Mouse (Mus musculus) liver, embryonic 16.5 days (tissue): Measurements from ENCODE around the gene Plekhh3. TPM values are rescaled to one million over a fixed set of nuclear protein-coding genes. Genes with fewer than 3 reads are reported as not detected.
A peak's percentile ranks its signal among the peaks of the same experiment; 100 is the strongest.

ENCODE experiments used
- ATAC-seq: fragments of 200-750 bp; cut with Nextera tagmentation; 2 replicates; pipeline ENCODE4 v1.8.0; 2017; ENCODE audit warnings: low read depth, mild to moderate bottlenecking, moderate number of reproducible peaks, moderate library complexity
- H3K27ac ChIP-seq: fragments of 300-500 bp; sonication (generic); 2 replicates; pipeline ENCODE4 v1.5.1; 2014; ENCODE audit warnings: mild to moderate bottlenecking, low read length
- H3K27me3 ChIP-seq: fragments of 300-500 bp; sonication (generic); 2 replicates; pipeline ENCODE4 v1.6.1; 2014; ENCODE audit warnings: low read depth, low read length, mixed read lengths; ENCODE audit not compliant: control insufficient read depth, insufficient read depth
- H3K36me3 ChIP-seq: fragments of 300-500 bp; sonication (generic); 2 replicates; pipeline ENCODE4 v1.6.1; 2014; ENCODE audit warnings: mild to moderate bottlenecking; ENCODE audit not compliant: control insufficient read depth, insufficient read depth
- H3K4me1 ChIP-seq: fragments of 300-500 bp; sonication (generic); 2 replicates; pipeline ENCODE4 v1.6.1; 2014; ENCODE audit warnings: low read depth, low read length, mixed read lengths; ENCODE audit not compliant: control insufficient read depth
- H3K4me2 ChIP-seq: fragments of 300-500 bp; sonication (generic); 2 replicates; pipeline ENCODE4 v1.6.1; 2014; ENCODE audit warnings: low read depth, low read length, mixed read lengths
- H3K4me3 ChIP-seq: fragments of 300-500 bp; sonication (generic); 2 replicates; pipeline ENCODE4 v1.5.1; 2014; ENCODE audit warnings: low read depth, mild to moderate bottlenecking, low read length
- H3K9ac ChIP-seq: fragments of 300-500 bp; sonication (generic); 2 replicates; pipeline ENCODE4 v1.6.1; 2014; ENCODE audit warnings: low read depth, low read length
- H3K9me3 ChIP-seq: fragments of 300-500 bp; sonication (generic); replicated peaks from 2 replicates; pipeline ENCODE4 v1.6.1; 2016; ENCODE audit warnings: low read length; ENCODE audit not compliant: control insufficient read depth
- WGBS: fragments of 180-500 bp; shearing (Covaris S2); extraction: QIAGEN DNeasy Blood & Tissue Kit; methylation state at CpG from one replicate; pipeline ENCODE4 v1.1.7; 2014; ENCODE audit not compliant: insufficient replicate concordance; 5-methylcytosine and 5-hydroxymethylcytosine counted together
- polyA plus RNA-seq: library from polyadenylated mRNA; unstranded; fragments of >200 nt; fragmentation: Nextera tagmentation; extraction: Ambion mirVana; gene quantifications from 2 replicates; pipeline ENCODE4 v1.2.1, GENCODE M21; 2015

Gene Plekhh3
- polyA plus RNA-seq, 1 experiment from 2014 or later = 1.7 TPM

- H3K4me3 ChIP-seq = no peak overlapping the region
- ATAC-seq = no peak
Observed at GRCm38 (mm10) chr11:101138536-101139181, 32.5 kb downstream of the Plekhh3 start.

GRCm38 (mm10) chr11:101137000-101137399 lies 34.2 kb downstream of the Plekhh3 start:
- Histone ChIP-seq H3K4me3 (no peak overlapping the region), H3K36me3 (no peaks in the 10 kb centered on the region), H3K27ac (no peak overlapping the region), H3K27me3 (peaks cover 26% of the 10 kb centered on the region), H3K9ac (no peak overlapping the region), H3K4me2 (no peak overlapping the region), H3K9me3 (no peaks in the 10 kb centered on the region), H3K4me1 (no peaks in the 10 kb centered on the region)
- ATAC-seq = no peak
- 59% methylated on average over 7 of the region's 7 CpGs for WGBS

More at GRCm38 (mm10) chr11:101138536-101139181, 32.5 kb downstream of the Plekhh3 start:
- H3K4me1 ChIP-seq = 0 out of 2 replicates have a peak, but pooled peaks cover under 1% of the 10 kb centered on the region
- H3K9me3 ChIP-seq = no peaks in the 10 kb centered on the region
- H3K9ac ChIP-seq = no peak overlapping the region
- 15% methylated on average over 15 of the region's 15 CpGs for WGBS
- no peak overlapping the region for H3K27ac ChIP-seq
- no peaks in the 10 kb centered on the region for H3K36me3 ChIP-seq
- H3K27me3 ChIP-seq = peaks cover 26% of the 10 kb centered on the region
- no peak overlapping the region for H3K4me2 ChIP-seq

- Histone ChIP-seq H3K27ac (no peak overlapping the region), H3K4me2 (no peak overlapping the region), H3K27me3 (peaks cover 5% of the 10 kb centered on the region), H3K9ac (no peak overlapping the region), H3K4me1 (peaks cover 8% of the 10 kb centered on the region), H3K9me3 (no peaks in the 10 kb centered on the region), H3K36me3 (no peaks in the 10 kb centered on the region), H3K4me3 (no peak overlapping the region)
- 63% methylated on average over 13 of the region's 13 CpGs for WGBS
- ATAC-seq = peak; percentile 53; the same call in 1 of the 2 replicates
Observed at GRCm38 (mm10) chr11:101134217-101134865, 36.8 kb downstream of the Plekhh3 start.

- H3K36me3 ChIP-seq = no peaks in the 10 kb centered on the region
- no peak overlapping the region for H3K27ac ChIP-seq
- no peaks in the 10 kb centered on the region for H3K27me3 ChIP-seq
- 20% methylated on average over 12 of the region's 12 CpGs for WGBS
- H3K9ac ChIP-seq = no peak overlapping the region
- no peak overlapping the region for H3K4me3 ChIP-seq
- ATAC-seq = no peak
- H3K4me2 ChIP-seq = no peak overlapping the region
- no peaks in the 10 kb centered on the region for H3K9me3 ChIP-seq
- peaks cover 8% of the 10 kb centered on the region for H3K4me1 ChIP-seq
Observed at GRCm38 (mm10) chr11:101133037-101133436, 38.1 kb downstream of the Plekhh3 start.

GRCm38 (mm10) chr11:101131701-101132100 lies 39.5 kb downstream of the Plekhh3 start:
- ATAC-seq = no peak
- Histone ChIP-seq H3K4me1 (peaks cover 8% of the 10 kb centered on the region), H3K27ac (no peak overlapping the region), H3K9me3 (no peaks in the 10 kb centered on the region), H3K9ac (no peak overlapping the region), H3K27me3 (no peaks in the 10 kb centered on the region), H3K36me3 (peaks cover 2% of the 10 kb centered on the region), H3K4me3 (no peak overlapping the region), H3K4me2 (no peak overlapping the region)
- 81% methylated on average over 6 of the region's 6 CpGs for WGBS

- 49% methylated on average over 2 of the region's 2 CpGs for WGBS
- no peak overlapping the region for H3K4me2 ChIP-seq
- H3K27me3 ChIP-seq = no peaks in the 10 kb centered on the region
- H3K4me3 ChIP-seq = no peak overlapping the region
- peaks cover 7% of the 10 kb centered on the region for H3K36me3 ChIP-seq
- no peak overlapping the region for H3K9ac ChIP-seq
- H3K4me1 ChIP-seq = peaks cover 8% of the 10 kb centered on the region
- no peaks in the 10 kb centered on the region for H3K9me3 ChIP-seq
- no peak overlapping the region for H3K27ac ChIP-seq
- ATAC-seq = 0 out of 2 replicates have a peak, but pooled peaks have one; percentile 43
Observed at GRCm38 (mm10) chr11:101131187-101131586, 40.0 kb downstream of the Plekhh3 start.

GRCm38 (mm10) chr11:101130056-101130756 lies 40.9 kb downstream of the Plekhh3 start:
- Histone ChIP-seq H3K4me2 (no peak overlapping the region), H3K9ac (no peak overlapping the region), H3K4me1 (peaks cover 8% of the 10 kb centered on the region), H3K9me3 (no peaks in the 10 kb centered on the region), H3K27ac (no peak overlapping the region), H3K4me3 (no peak overlapping the region), H3K36me3 (peaks cover 10% of the 10 kb centered on the region), H3K27me3 (no peaks in the 10 kb centered on the region)
- ATAC-seq = no peak
- 36% methylated on average over 18 of the region's 18 CpGs for WGBS

- WGBS = 73% methylated on average over 11 of the region's 11 CpGs
- no peak overlapping the region for H3K4me3 ChIP-seq
- ATAC-seq = no peak
Observed at GRCm38 (mm10) chr11:101128996-101129577, 42.1 kb downstream of the Plekhh3 start.

More at GRCm38 (mm10) chr11:101128996-101129577, 42.1 kb downstream of the Plekhh3 start:
- no peak overlapping the region for H3K9ac ChIP-seq
- no peaks in the 10 kb centered on the region for H3K9me3 ChIP-seq
- H3K27me3 ChIP-seq = no peaks in the 10 kb centered on the region
- no peak overlapping the region for H3K27ac ChIP-seq
- peaks cover 8% of the 10 kb centered on the region for H3K4me1 ChIP-seq
- H3K4me2 ChIP-seq = no peak overlapping the region
- H3K36me3 ChIP-seq = peaks cover 10% of the 10 kb centered on the region
